Mouse (Mus musculus) cerebellum, postnatal 10 days (tissue): ENCODE data around the gene Scai.
"Not testable (repeated sequence)": the region's sequence is repeated elsewhere in the genome, so short reads cannot be mapped to it uniquely, and the experiment has no call there.

Source experiments
- DNase-seq, 2 experiments: peaks; one replicate each; pipeline ENCODE4 v3.0.0; 2021; ENCODE audit warnings: mixed read lengths in 2 of 2

The Scai gene

GRCm38 (mm10) chr2:39129526-39130326, 60.8 kb downstream of the Scai start:
- DNase-seq: peak in 1 of 2 experiments; percentile 7

- DNase-seq: no peak
Measured at GRCm38 (mm10) chr2:39124167-39124566, 66.4 kb downstream of the Scai start.

- no peak for DNase-seq
Measured at GRCm38 (mm10) chr2:39121137-39121536, 69.4 kb downstream of the Scai start.

- no peak for DNase-seq
Measured at GRCm38 (mm10) chr2:39116583-39116982, 74.0 kb downstream of the Scai start.

- DNase-seq: no peak
Measured at GRCm38 (mm10) chr2:39114093-39114492, 76.4 kb downstream of the Scai start.

GRCm38 (mm10) chr2:39110514-39110913, 80.0 kb downstream of the Scai start:
- DNase-seq: no peak

GRCm38 (mm10) chr2:39109712-39110111, 80.8 kb downstream of the Scai start:
- not testable (repeated sequence) for DNase-seq

GRCm38 (mm10) chr2:39099951-39100350, 90.6 kb downstream of the Scai start:
- DNase-seq: peak; percentile 5 to 45

GRCm38 (mm10) chr2:39097993-39098392, 92.5 kb downstream of the Scai start:
- DNase-seq: peak; percentile 8 to 10

- DNase-seq: no peak
Measured at GRCm38 (mm10) chr2:39091966-39092365, 98.6 kb downstream of the Scai start.

GRCm38 (mm10) chr2:39082706-39083105, 107.8 kb downstream of the Scai start:
- DNase-seq: no peak

GRCm38 (mm10) chr2:39070666-39071065, 119.9 kb downstream of the Scai start:
- no peak for DNase-seq

- no peak for DNase-seq
Measured at GRCm38 (mm10) chr2:39069096-39069495, 121.4 kb downstream of the Scai start.

GRCm38 (mm10) chr2:39065400-39065987, 125.0 kb downstream of the Scai start, which contains the start of gene Golga1:
Gene Golga1 (minus strand): TSS chr2:39065541.
- peak; percentile 93 to 94 for DNase-seq

- no peak for DNase-seq
Measured at GRCm38 (mm10) chr2:39064687-39065399, 125.7 kb downstream of the Scai start.

- no peak for DNase-seq
Measured at GRCm38 (mm10) chr2:39048515-39048914, 142.0 kb downstream of the Scai start.

GRCm38 (mm10) chr2:39040215-39040614, 150.3 kb downstream of the Scai start:
- DNase-seq: no peak

- no peak for DNase-seq
Measured at GRCm38 (mm10) chr2:39031611-39032010, 158.9 kb downstream of the Scai start.

- no peak for DNase-seq
Measured at GRCm38 (mm10) chr2:39020004-39020403, 170.5 kb downstream of the Scai start.

GRCm38 (mm10) chr2:39016581-39016980, 174.0 kb downstream of the Scai start:
- DNase-seq: no peak
